Mouse (Mus musculus) gastrocnemius, postnatal 10 days (tissue): ENCODE data around the gene Ripk4. TPM values are rescaled to one million over a fixed set of nuclear protein-coding genes. Genes with fewer than 3 reads are reported as not detected.

Experiments used
- DNase-seq: peaks from one replicate; pipeline ENCODE4 v3.0.0; 2021; ENCODE audit warnings: mixed read lengths
- total RNA-seq, 2 experiments: library from RNA; stranded (reverse); gene quantifications; 2 replicates each; pipeline ENCODE4 v1.2.3; 2021

Ripk4 gene
- total RNA-seq, 2 experiments from 2014 or later = not detected

DNA sequence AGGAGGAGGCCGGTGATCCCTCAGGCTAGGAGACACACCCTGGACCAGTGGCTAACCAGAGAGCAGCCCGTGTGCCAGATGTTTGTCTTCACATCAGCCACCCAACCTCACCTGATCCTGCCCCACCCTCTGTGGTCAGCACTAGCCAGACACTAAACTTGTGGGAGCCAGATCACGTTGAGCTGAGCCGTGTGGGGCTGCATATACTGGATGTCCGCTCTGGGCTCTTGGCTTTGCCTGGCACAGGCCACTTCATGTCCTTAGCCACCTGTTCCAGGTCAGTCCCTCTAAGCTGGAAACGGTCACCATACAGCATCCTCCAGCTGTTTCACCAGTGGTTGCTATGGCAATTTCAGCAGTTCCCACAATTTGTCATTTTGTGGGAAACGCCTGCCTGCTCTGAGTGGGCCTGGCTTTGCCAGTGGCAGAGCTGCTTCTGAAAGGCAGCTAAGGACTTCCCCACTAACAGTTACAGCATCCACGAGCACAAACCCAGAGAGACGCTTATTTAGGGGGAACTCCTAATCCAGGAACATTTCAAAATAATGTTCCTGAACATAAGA, 28.7 kb downstream of the Ripk4 start:
- no peak for DNase-seq

DNA sequence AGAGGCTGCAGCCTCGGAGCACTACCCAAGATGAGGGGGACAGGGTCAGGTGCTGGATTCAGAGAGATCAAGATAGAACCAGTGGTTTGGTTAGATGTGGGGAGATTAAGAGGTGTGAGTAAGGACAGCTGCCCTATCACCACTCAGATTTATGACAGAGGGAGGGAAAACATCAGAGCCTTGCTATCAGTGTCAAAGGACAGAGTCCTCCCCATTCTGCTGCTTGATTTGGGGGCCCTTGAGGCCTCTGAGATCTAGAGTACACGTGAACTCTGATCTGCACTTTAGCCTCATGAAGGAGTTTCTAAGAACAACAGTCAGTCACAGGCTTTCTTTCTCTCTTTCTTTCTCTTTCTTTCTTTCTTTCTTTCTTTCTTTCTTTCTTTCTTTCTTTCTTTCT, 30.0 kb downstream of the Ripk4 start:
- DNase-seq = no peak

DNA sequence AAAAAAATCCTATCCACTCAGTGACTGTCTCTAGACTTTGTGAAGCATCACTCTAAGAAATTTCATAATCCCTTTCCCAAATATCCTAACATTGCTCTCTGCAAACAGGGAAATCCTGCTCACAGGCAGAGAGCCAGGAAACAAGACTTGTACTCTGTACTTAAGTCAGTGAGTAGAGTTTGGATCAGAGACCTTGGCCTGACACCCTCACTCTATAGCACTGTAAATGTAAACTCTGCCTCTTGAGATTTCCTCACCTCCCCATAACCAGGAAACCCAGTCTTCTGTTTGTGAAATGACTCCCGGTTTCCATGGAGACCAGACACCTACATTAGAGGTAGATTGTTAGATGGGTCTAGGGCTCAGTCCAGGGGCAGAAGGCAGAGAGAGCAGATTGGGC, 33.3 kb downstream of the Ripk4 start:
- no peak for DNase-seq

DNA sequence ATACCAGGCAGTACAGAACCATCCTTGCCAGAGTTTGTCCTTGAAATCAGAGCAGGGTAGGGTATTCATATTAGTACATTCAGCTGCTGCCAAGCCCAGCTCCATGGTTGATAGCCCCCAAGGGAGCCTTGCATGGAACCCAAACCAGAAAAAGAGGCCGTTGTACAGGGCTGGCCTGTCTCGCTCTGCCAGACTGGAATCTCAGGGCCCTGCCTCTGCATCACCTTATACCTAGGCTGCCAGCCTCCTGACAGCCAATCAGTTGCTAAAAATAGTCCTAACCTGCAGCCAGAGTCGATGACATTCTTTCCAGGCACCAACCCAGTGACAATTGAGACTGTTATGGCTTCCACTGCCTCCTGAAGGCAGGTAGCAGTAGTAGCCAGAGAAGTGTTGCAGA, 37.2 kb downstream of the Ripk4 start:
- no peak for DNase-seq

DNA sequence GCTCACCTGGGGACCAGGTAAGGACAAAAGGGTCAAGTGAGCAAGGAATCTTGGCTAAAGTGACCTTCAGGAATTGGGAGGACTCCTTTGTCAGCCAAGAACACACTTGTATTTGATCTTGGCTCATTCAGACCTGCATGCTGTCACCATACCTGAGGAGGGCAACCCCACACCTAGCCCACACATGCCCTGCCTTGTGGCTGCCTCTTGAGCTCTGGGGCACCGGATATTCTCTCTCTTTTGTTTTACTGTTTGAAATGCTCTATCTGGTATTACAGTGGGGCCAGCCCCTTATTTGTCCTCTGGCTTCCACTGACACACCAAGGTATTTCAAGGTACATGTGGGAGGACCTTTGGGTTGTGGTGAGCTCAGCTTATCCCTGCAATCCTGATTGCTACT, 43.5 kb downstream of the Ripk4 start:
- no peak for DNase-seq

DNA sequence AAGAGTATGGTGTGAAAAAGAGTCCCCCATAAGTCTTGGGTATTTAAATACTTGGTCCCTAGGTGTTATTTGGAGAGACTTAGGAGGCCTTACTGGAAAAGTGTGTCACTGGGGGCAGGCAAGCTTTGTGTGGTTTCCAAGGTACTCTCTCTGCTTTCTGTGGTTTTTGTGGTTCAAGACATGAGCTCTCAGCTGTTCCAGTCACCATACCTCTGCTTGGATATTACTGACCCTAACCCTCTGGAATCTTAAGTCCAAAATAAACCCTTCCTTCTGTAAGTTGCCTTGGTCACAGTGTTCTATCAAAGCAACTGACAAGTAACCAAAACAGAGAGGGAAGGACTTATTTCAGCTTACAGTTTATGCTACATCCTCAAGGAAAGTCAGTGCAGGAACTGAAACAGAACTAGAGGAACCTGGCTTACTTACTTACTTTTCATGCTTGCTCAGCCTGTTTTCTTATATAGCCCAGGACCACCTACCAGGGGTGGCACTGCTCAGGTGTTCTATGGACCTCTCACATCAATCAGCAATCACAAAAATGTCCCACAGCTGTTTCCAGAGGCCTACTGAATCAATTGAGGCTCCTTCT, 44.1 kb downstream of the Ripk4 start:
- DNase-seq = no peak

DNA sequence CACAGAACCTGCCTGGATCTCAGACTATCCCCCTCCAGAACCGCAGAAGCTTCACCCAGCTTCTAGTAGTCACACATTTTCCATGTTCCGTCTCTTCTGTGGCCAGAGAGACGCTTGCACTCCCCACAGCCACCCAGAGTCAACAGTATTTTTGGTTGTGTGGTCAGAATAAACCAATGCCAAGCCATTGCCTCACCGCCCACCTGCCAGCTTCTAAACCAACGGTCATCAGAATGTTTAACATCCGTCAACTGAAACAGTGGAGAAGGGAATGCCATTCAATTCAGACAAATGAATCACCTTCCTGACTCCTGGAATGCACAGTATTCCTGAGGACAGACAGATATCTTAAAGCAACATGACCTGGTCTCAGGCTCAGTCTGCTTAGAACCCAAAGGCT, 47.0 kb downstream of the Ripk4 start:
- DNase-seq = no peak

DNA sequence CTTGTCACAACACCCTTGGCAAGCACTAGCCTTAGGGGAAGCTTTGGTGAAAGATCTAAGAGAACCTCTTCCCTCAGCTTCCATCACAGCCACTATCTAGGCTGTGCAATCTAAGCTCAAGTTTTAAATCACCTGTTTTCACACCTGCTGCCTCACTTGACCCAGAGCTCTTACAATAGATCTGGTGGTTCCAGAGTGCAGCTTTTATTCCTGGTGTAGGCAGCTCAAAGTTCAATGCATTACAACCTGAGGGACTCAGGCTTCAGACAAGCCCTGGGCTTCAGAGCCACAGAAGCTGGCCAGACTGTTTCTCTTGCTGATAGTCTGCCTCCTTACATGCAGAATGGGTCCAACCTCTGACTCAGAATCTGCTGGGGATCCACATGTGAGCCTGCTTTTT, 51.5 kb downstream of the Ripk4 start:
- no peak for DNase-seq

DNA sequence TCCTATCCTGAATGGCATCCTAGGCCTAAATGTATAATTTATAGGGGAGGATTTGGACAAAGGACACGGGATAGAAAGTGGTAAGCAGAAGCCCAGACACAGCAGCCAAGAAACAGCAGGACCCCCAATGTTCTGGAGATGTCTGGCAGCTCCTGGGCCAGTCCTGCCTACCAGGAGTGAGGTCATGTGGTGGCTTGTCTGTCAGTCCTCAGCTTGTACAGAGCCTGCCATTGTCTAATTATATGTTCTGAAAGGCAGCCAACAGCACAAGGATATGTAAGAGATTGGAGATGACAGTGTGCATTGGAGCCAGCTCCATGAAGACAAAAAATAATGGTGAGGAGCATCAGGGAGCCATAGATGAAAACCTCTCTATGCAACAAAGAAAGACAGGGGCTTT, 61.7 kb downstream of the Ripk4 start:
- DNase-seq = no peak

DNA sequence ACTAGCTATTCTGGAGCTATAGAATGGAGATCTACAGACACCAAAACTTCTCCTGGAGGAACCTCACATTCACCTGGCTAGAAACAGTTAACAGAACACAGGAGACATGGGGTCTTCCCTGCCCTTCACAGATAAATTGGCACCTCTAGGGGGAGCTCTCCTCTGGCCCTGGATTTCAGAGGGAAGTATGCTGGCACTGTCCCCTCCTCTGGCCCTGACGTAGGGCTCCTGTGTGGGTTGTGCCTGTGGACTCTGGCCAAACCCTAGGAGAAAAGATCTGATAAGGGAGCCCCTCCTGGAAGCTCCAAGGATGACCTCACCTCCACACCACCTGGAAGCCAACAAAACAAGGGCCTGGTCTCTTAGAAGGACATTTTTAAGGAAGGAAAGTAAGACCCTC, 65.8 kb downstream of the Ripk4 start:
- DNase-seq = no peak

DNA sequence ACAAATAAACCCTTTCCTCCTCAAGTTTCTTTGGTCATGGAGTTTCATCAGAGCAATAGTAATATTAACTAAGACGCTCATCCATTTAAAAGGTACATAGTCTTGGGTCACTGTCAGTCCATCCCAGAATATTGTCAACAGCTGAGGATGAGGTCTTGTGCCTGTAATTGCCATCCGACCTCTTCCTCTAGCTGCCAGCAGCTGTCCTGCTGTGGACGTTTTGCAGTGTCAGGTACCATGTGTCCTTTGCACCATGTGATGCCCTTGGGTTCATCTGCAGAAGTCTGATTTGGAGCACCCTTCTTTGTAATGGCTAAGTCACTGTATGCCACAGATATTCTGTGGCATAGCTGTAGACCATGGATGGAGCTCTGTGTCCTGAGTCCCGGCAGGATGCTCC, 67.9 kb downstream of the Ripk4 start:
- DNase-seq = no peak

Other genes starting within 250 kb of the Ripk4 start
- gene Fam3b, start 249.0 kb downstream of the Ripk4 start, total RNA-seq = not detected
- not detected for gene Tmprss2, start 152.6 kb downstream of the Ripk4 start, total RNA-seq
- 1 to 10 TPM; 4.9 to 8.4 TPM for gene Prdm15, start 88.1 kb upstream of the Ripk4 start, total RNA-seq
- gene C2cd2, start 198.8 kb upstream of the Ripk4 start, total RNA-seq = 10 to 100 TPM; 61.8 to 72.8 TPM
- 10 to 100 TPM in 1 of 2 experiments, 1 to 10 TPM in 1; 7.9 to 10.4 TPM for gene Zbtb21, start 198.8 kb upstream of the Ripk4 start, total RNA-seq
- 1 to 10 TPM; 8.4 to 9.6 TPM for gene B230307C23Rik, start 233.5 kb upstream of the Ripk4 start, total RNA-seq